Mouse (Mus musculus) MEL (cell line): ENCODE data around the gene Rogdi. TPM values are rescaled to one million over a fixed set of nuclear protein-coding genes. Genes with fewer than 3 reads are reported as not detected.

Source experiments
- DNase-seq: peaks from one replicate; pipeline ENCODE4 v3.0.0; 2011; ENCODE audit warnings: low read depth, low spot score
- H3K27ac ChIP-seq: 2 replicates; pipeline ENCODE4 v1.5.1; 2012; ENCODE audit warnings: low read depth, mild to moderate bottlenecking, control low read depth, low read length, moderate library complexity; ENCODE audit not compliant: control insufficient read depth
- H3K27me3 ChIP-seq, 2 experiments: fragments of 150-350 bp in 1 of 2; sonication (generic) in 1 of 2; 2 replicates each; pipeline ENCODE4 v1.6.1; 2012; ENCODE audit warnings: low read length in 2 of 2, mild to moderate bottlenecking in 2 of 2, improper control_type of control experiment in 1 of 2, moderate library complexity in 1 of 2; ENCODE audit not compliant: insufficient read depth in 2 of 2, control insufficient read depth in 1 of 2
- H3K36me3 ChIP-seq, 2 experiments: 2 replicates each; pipeline ENCODE4 v1.6.1; 2012 to 2014; ENCODE audit warnings: low read length in 2 of 2, improper control_type of control experiment in 1 of 2, inconsistent platforms in 1 of 2, mild to moderate bottlenecking in 1 of 2; ENCODE audit not compliant: insufficient read depth in 2 of 2, control insufficient read depth in 1 of 2
- H3K4me1 ChIP-seq, 2 experiments: fragments of 150-350 bp in 1 of 2; sonication (generic) in 1 of 2; 2 replicates each; pipeline ENCODE4 v1.6.1; 2012; ENCODE audit warnings: low read length in 2 of 2, improper control_type of control experiment in 1 of 2, mild to moderate bottlenecking in 1 of 2; ENCODE audit not compliant: insufficient read depth in 2 of 2, control insufficient read depth in 1 of 2
- H3K4me3 ChIP-seq, 2 experiments: fragments of 150-350 bp in 1 of 2; sonication (generic) in 1 of 2; 2 replicates each; pipeline ENCODE4 v1.5.1; 2012; ENCODE audit warnings: low read depth in 2 of 2, low read length in 2 of 2, mild to moderate bottlenecking in 2 of 2, moderate library complexity in 2 of 2, control low read depth in 1 of 2, improper control_type of control experiment in 1 of 2; ENCODE audit not compliant: control insufficient read depth in 1 of 2, insufficient read depth in 1 of 2
- H3K79me2 ChIP-seq: 2 replicates; pipeline ENCODE4 v1.6.1; 2012; ENCODE audit warnings: mild to moderate bottlenecking, low read length, moderate library complexity; ENCODE audit not compliant: control insufficient read depth, poor library complexity, insufficient read depth
- H3K9ac ChIP-seq: 2 replicates; pipeline ENCODE4 v1.6.1; 2012; ENCODE audit warnings: low read depth, mild to moderate bottlenecking, control low read depth, low read length, moderate library complexity; ENCODE audit not compliant: control insufficient read depth, poor library complexity, severe bottlenecking
- H3K9me3 ChIP-seq: fragments of 150-350 bp; sonication (generic); replicated peaks from 2 replicates; pipeline ENCODE4 v1.6.1; 2012; ENCODE audit warnings: mild to moderate bottlenecking, low read length, improper control_type of control experiment, moderate library complexity; ENCODE audit not compliant: insufficient read depth
- EP300 ChIP-seq, 2 experiments: IDR thresholded peaks; 2 replicates each; pipeline ENCODE4 v1.6.1; 2011; ENCODE audit warnings: improper control_type of control experiment in 2 of 2, low read length in 2 of 2, low read depth in 1 of 2, mild to moderate bottlenecking in 1 of 2
- ETS1 ChIP-seq: IDR thresholded peaks from 2 replicates; pipeline ENCODE4 v1.6.1; 2012; ENCODE audit warnings: low read depth, mild to moderate bottlenecking, inconsistent platforms, low read length, improper control_type of control experiment, moderate library complexity
- MAX ChIP-seq: IDR thresholded peaks from 2 replicates; pipeline ENCODE4 v1.6.1; 2011; ENCODE audit warnings: low read length, improper control_type of control experiment
- MYC ChIP-seq: IDR thresholded peaks from 2 replicates; pipeline ENCODE4 v1.6.1; 2011; ENCODE audit warnings: low read depth, mild to moderate bottlenecking, low read length, improper control_type of control experiment, moderate library complexity
- POLR2AphosphoS2 ChIP-seq: IDR thresholded peaks from 2 replicates; pipeline ENCODE4 v1.6.1; 2011; ENCODE audit warnings: low read length, improper control_type of control experiment
- RCOR1 ChIP-seq: IDR thresholded peaks from 2 replicates; pipeline ENCODE4 v1.6.1; 2012; ENCODE audit warnings: low read depth, mild to moderate bottlenecking, inconsistent platforms, low read length, improper control_type of control experiment
- ZC3H11A ChIP-seq: IDR thresholded peaks from 2 replicates; pipeline ENCODE4 v1.6.1; 2012; ENCODE audit warnings: low read depth, mild to moderate bottlenecking, inconsistent platforms, low read length, improper control_type of control experiment
- ZKSCAN1 ChIP-seq: IDR thresholded peaks from 2 replicates; pipeline ENCODE4 v1.6.1; 2012; ENCODE audit warnings: low read depth, mild to moderate bottlenecking, inconsistent platforms, low read length, improper control_type of control experiment, moderate library complexity
- polyA plus RNA-seq, 2 experiments: library from polyadenylated mRNA; stranded (reverse) in 1 of 2; unstranded in 1 of 2; fragments of >175 nt in 1 of 2; fragments of >200 nt in 1 of 2; gene quantifications; 2 replicates each; pipeline versions ENCODE4 v1.2.1 to v1.2.4; 2012; ENCODE audit warnings: low replicate concordance in 2 of 2, low read depth in 1 of 2; ENCODE audit not compliant: insufficient read length in 2 of 2, insufficient read depth in 1 of 2, missing spikeins in 1 of 2
- total RNA-seq: library from RNA; depleted of rRNA; stranded (reverse); fragments of 300-350 nt; gene quantifications from 2 replicates; pipeline ENCODE4 v1.2.3, GENCODE M21; 2012; rRNA removed

The Rogdi gene
- total and polyA plus RNA-seq, 3 experiments, result 1.9 to 17.8 TPM; not detected in 1

DNA sequence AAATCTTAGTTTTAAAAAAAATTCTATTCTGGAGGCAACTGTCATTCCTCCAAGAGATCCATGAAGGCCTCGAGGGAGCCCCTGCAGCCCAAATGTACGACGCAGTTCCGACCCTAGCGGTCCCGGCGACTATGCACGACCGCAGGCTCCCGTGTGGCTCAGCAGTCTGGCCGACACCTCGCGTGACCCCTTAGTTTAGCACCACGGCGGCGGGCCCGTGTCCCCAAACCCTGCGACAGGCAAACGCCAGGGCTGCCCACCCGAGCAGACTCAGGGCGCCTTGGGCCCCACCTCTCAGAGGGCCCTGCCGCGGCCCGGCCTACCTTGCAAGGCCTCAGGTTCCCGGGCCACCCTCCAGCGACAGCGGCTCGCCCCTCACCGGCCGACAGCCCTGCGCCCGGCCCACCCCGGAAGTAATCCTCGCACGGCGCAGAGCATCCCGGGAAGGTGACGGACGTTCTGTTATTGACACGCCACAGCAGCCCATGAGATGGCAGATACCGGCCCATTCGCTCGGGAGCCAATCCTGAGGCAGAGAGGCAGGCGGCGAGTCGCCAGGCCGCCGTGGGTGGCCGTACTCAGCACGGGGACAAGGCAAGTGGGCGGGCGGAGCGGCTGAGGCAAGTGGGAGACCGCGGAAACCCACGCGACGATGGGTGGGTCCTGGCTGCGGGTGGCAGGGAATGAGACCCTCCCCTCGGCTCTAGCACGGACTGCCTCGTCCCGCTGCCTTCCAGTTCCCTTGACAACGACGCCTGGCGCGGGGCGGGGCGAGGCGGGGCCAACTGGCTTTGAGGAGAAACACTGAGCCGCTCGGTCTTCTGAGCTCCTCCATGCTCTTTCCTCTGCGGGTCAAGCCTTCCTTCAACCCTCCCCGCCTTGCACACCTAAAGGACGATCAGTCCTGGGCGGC is 49.3 kb downstream of the Rogdi start, which contains the start of gene Anks3 (continued):
- TF ChIP-seq ETS1 (0 out of 2 replicates have a peak, but pooled peaks have one; percentile 10), ZC3H11A (no peak), EP300 (IDR thresholded peaks at IDR 0.05; ENCODE audit: low read depth in 1 of 2, low read length in 2 of 2) (no peak), ZKSCAN1 (no peak)

DNA sequence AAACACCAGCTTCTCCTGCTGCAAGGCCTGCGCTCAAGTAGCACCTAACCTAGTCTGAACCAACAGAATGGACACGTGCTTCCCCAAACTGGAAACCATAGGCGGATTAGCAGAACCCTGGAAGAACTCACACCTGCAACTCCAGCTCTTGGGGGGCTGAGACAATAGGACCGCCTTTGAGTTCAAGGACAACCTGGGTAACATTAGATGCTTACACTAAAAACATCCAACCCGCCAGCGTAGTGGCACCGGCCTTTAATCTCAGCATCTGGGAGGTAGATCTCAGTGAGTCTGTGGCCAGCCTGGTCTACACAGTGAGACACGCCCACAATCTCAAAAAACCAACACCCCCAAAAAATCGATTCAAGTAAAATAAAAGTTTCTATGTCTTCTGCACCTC is 50.0 kb downstream of the Rogdi start:
- peak; percentile 53 for DNase-seq

DNA sequence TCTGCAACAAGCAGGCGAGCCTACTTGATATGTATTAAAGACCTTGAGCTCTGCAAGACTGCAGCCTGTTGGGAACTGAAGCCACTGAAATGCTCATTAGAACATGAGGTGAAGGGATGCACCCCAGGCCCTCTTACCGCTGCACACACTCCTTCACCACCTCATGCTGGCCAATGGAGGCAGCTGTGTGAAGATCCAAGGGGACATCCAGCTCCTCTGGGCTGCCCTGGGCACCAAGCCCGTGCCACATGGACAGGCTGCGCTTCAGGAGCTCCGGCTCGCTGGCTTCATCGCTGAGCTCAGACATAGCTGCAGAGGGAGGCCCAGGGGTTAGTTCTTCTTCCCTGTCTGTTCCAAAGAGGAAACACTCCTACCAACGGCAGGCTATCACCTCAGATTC is 53.1 kb downstream of the Rogdi start:
- H3K9me3 ChIP-seq, result no peaks in the 10 kb centered on the region
- no peak overlapping the region for H3K27ac ChIP-seq
- H3K9ac ChIP-seq, result no peak overlapping the region
- DNase-seq, result no peak
- H3K79me2 ChIP-seq, result peaks cover 19% of the 10 kb centered on the region
- no peaks in the 10 kb centered on the region for H3K27me3 ChIP-seq
- H3K36me3 ChIP-seq, result peaks cover 0 to 4% of the 10 kb centered on the region in 2 experiments; a peak in 2 of 4 replicates
- no peak overlapping the region for H3K4me3 ChIP-seq
- TF ChIP-seq ETS1, result no peak
- no peak for TF ChIP-seq POLR2AphosphoS2
- TF ChIP-seq MYC, result no peak
- H3K4me1 ChIP-seq, result peaks cover 0 to 9% of the 10 kb centered on the region in 2 experiments; a peak in 1 of 4 replicates

More for the DNA sequence above, 50.0 kb downstream of the Rogdi start:
- H3K9me3 ChIP-seq, result no peaks in the 10 kb centered on the region
- H3K79me2 ChIP-seq, result peaks cover 17% of the 10 kb centered on the region
- H3K4me1 ChIP-seq, result peaks cover 0 to 13% of the 10 kb centered on the region in 2 experiments; a peak in 1 of 4 replicates
- TF ChIP-seq MAX, result peak; percentile 40; the same call in 1 of the 2 replicates
- no peak for TF ChIP-seq RCOR1
- no peaks in the 10 kb centered on the region for H3K27me3 ChIP-seq
- peaks cover 0 to 5% of the 10 kb centered on the region in 2 experiments; a peak in 2 of 4 replicates for H3K36me3 ChIP-seq
- H3K9ac ChIP-seq, result peak overlapping the region; percentile 82
- peak overlapping the region; percentile 76 to 92 for H3K4me3 ChIP-seq
- peak overlapping the region; percentile 48 for H3K27ac ChIP-seq

Other genes with a start within 250 kb of the Rogdi start
- 18.9 and 24.8 TPM in 2 replicates for gene Cdip1, start 223.3 kb downstream of the Rogdi start, total RNA-seq
- 10 to 100 TPM; 32.8 to 97.8 TPM for gene Cdip1, start 223.3 kb downstream of the Rogdi start, polyA plus RNA-seq
- gene 4930562C15Rik, start 178.1 kb downstream of the Rogdi start, total RNA-seq, result 0.12 TPM in 1 of 2 replicates, not detected in the other
- gene 4930562C15Rik, start 178.1 kb downstream of the Rogdi start, polyA plus RNA-seq, result under 1 TPM in 1 of 2 experiments, not detected in 1; 0.21 TPM
- gene Ubald1, start 133.2 kb downstream of the Rogdi start, total RNA-seq, result 2.8 and 4.3 TPM in 2 replicates
- 10 to 100 TPM in 1 of 2 experiments, not detected in 1; 25.6 TPM for gene Ubald1, start 133.2 kb downstream of the Rogdi start, polyA plus RNA-seq
- gene Mgrn1, start 127.3 kb downstream of the Rogdi start, total RNA-seq, result 8.4 and 9.8 TPM in 2 replicates
- gene Mgrn1, start 127.3 kb downstream of the Rogdi start, polyA plus RNA-seq, result 10 to 100 TPM in 1 of 2 experiments, not detected in 1; 25.0 TPM
- gene Nudt16l1, start 74.8 kb downstream of the Rogdi start, total RNA-seq, result 34.2 and 41.1 TPM in 2 replicates
- 10 to 100 TPM in 1 of 2 experiments, not detected in 1; 69.3 TPM for gene Nudt16l1, start 74.8 kb downstream of the Rogdi start, polyA plus RNA-seq
- 19.9 and 27.1 TPM in 2 replicates for gene Anks3, start 49.3 kb downstream of the Rogdi start, total RNA-seq
- 10 to 100 TPM in 1 of 2 experiments, not detected in 1; 33.9 TPM for gene Anks3, start 49.3 kb downstream of the Rogdi start, polyA plus RNA-seq
- not detected in 2 replicates for gene Sept12, start 15.7 kb downstream of the Rogdi start, total RNA-seq
- gene Sept12, start 15.7 kb downstream of the Rogdi start, polyA plus RNA-seq, result under 1 TPM in 1 of 2 experiments, not detected in 1; 0.07 TPM
- gene Smim22, start 6.3 kb downstream of the Rogdi start, total RNA-seq, result not detected in 2 replicates
- gene Smim22, start 6.3 kb downstream of the Rogdi start, polyA plus RNA-seq, result not detected
- gene Glyr1, start 36.3 kb upstream of the Rogdi start, total RNA-seq, result 63.6 and 68.7 TPM in 2 replicates
- gene Glyr1, start 36.3 kb upstream of the Rogdi start, polyA plus RNA-seq, result 100 to 1,000 TPM in 1 of 2 experiments, 10 to 100 TPM in 1; 44.8 to 103 TPM
- 14.9 and 18.1 TPM in 2 replicates for gene Ubn1, start 36.5 kb upstream of the Rogdi start, total RNA-seq
- 10 to 100 TPM; 24.9 to 34.5 TPM for gene Ubn1, start 36.5 kb upstream of the Rogdi start, polyA plus RNA-seq
- gene Ppl, start 118.9 kb upstream of the Rogdi start, total RNA-seq, result not detected in 2 replicates
- gene Ppl, start 118.9 kb upstream of the Rogdi start, polyA plus RNA-seq, result under 1 TPM in 1 of 2 experiments, not detected in 1; 0.01 TPM
- not detected in 2 replicates for gene Sec14l5, start 133.6 kb upstream of the Rogdi start, total RNA-seq
- gene Sec14l5, start 133.6 kb upstream of the Rogdi start, polyA plus RNA-seq, result under 1 TPM in 1 of 2 experiments, not detected in 1; 0.03 TPM
- gene Nagpa, start 190.5 kb upstream of the Rogdi start, total RNA-seq, result 34.0 and 34.5 TPM in 2 replicates
- gene Nagpa, start 190.5 kb upstream of the Rogdi start, polyA plus RNA-seq, result 10 to 100 TPM in 1 of 2 experiments, not detected in 1; 60.5 TPM
- not detected in 2 replicates for gene AU021092, start 208.7 kb upstream of the Rogdi start, total RNA-seq
- not detected for gene AU021092, start 208.7 kb upstream of the Rogdi start, polyA plus RNA-seq
- 38.2 and 46.4 TPM in 2 replicates for gene Alg1, start 220.1 kb upstream of the Rogdi start, total RNA-seq
- 10 to 100 TPM in 1 of 2 experiments, not detected in 1; 42.9 TPM for gene Alg1, start 220.1 kb upstream of the Rogdi start, polyA plus RNA-seq
- 21.4 and 26.4 TPM in 2 replicates for gene Eef2kmt, start 242.4 kb upstream of the Rogdi start, total RNA-seq
- 10 to 100 TPM in 1 of 2 experiments, not detected in 1; 48.6 TPM for gene Eef2kmt, start 242.4 kb upstream of the Rogdi start, polyA plus RNA-seq